Mouse (Mus musculus): ENCODE measurements around the gene Ehd3. TPM values are rescaled to one million over a fixed set of nuclear protein-coding genes. Genes with fewer than 3 reads are reported as not detected.

Gene Ehd3
- polyA plus RNA-seq (2014; fragmentation: Illumina TruSeq; extraction: RNeasy Lipid Tissue Mini Kit (QIAGEN cat#74804)): 10.4 TPM

GRCm38 (mm10) chr17:73803521-73804184 lies at the start of gene Ehd3:
Ehd3 (plus strand) TSS chr17:73804134.

Other genes starting within 250 kb of the Ehd3 start
- not detected for gene Galnt14, start 93.7 kb upstream of the Ehd3 start, polyA plus RNA-seq (2014; fragmentation: Illumina TruSeq; extraction: RNeasy Lipid Tissue Mini Kit (QIAGEN cat#74804))
- gene Xdh, start 146.1 kb downstream of the Ehd3 start, polyA plus RNA-seq (2014; fragmentation: Illumina TruSeq; extraction: RNeasy Lipid Tissue Mini Kit (QIAGEN cat#74804)): 19.3 TPM
- gene Srd5a2, start 243.8 kb downstream of the Ehd3 start, polyA plus RNA-seq (2014; fragmentation: Illumina TruSeq; extraction: RNeasy Lipid Tissue Mini Kit (QIAGEN cat#74804)): 22.9 TPM